Mouse (Mus musculus): ENCODE results near the gene Olfr57. TPM values are rescaled to one million over a fixed set of nuclear protein-coding genes. Genes with fewer than 3 reads are reported as not detected.
"Not testable (repeated sequence)": the region's sequence is repeated elsewhere in the genome, so short reads cannot be mapped to it uniquely, and the experiment has no call there.

The Olfr57 gene
- polyA plus RNA-seq (2012; rRNA removed): not detected in 2 replicates

- Histone ChIP-seq H3K4me1 (ENCODE audit: control insufficient read depth, insufficient read depth, insufficient read length, low read length) (no peaks in the 10 kb centered on the region), H3K36me3 (ENCODE audit: control insufficient read depth, insufficient read depth, low read length) (no peaks in the 10 kb centered on the region), H3K4me3 (ENCODE audit: low read depth, low read length) (no peak within 1 kb of the TSS), H3K27me3 (ENCODE audit: control insufficient read depth, insufficient read depth, low read length) (no peaks in the 10 kb centered on the region), H3K27ac (ENCODE audit: insufficient read depth, low read depth, low read length) (no peak within 1 kb of the TSS)
- TF ChIP-seq CTCF (IDR thresholded peaks at IDR 0.05; ENCODE audit: extremely low read depth, insufficient read length, insufficient replicate concordance, low read depth, low read length): no peak
- TF ChIP-seq POLR2A (IDR thresholded peaks at IDR 0.05; ENCODE audit: low read depth, low read length): no peak
Observed at GRCm38 (mm10) chr10:79028441-79028840, at the start of gene Olfr57. TSS of gene Olfr57 (plus strand) at chr10:79028741.

- H3K27ac ChIP-seq (ENCODE audit: insufficient read depth, low read depth, low read length): no peak within 1 kb of the TSS
Observed at GRCm38 (mm10) chr10:78980750-78981149, 47.8 kb upstream of the Olfr57 start, which contains the start of gene Olfr1352. TSS of gene Olfr1352 (plus strand) at chr10:78981050.

GRCm38 (mm10) chr10:79012172-79012571, 16.4 kb upstream of the Olfr57 start, which contains the start of gene Olfr1351:
TSS of gene Olfr1351 (plus strand) at chr10:79012472.
- Histone ChIP-seq H3K27ac (ENCODE audit: insufficient read depth, low read depth, low read length) (no peak within 1 kb of the TSS), H3K27me3 (ENCODE audit: control insufficient read depth, insufficient read depth, low read length) (no peaks in the 10 kb centered on the region), H3K4me1 (ENCODE audit: control insufficient read depth, insufficient read depth, insufficient read length, low read length) (no peaks in the 10 kb centered on the region), H3K4me3 (ENCODE audit: low read depth, low read length) (no peak within 1 kb of the TSS), H3K36me3 (ENCODE audit: control insufficient read depth, insufficient read depth, low read length) (no peaks in the 10 kb centered on the region)
- WGBS: 65% methylated on average over 1 of the region's 1 CpGs
- TF ChIP-seq CTCF (IDR thresholded peaks at IDR 0.05; ENCODE audit: extremely low read depth, insufficient read length, insufficient replicate concordance, low read depth, low read length): no peak
- no peak for TF ChIP-seq POLR2A (IDR thresholded peaks at IDR 0.05; ENCODE audit: low read depth, low read length)

More at GRCm38 (mm10) chr10:78980750-78981149, 47.8 kb upstream of the Olfr57 start, which contains the start of gene Olfr1352:
- Histone ChIP-seq H3K4me3 (ENCODE audit: low read depth, low read length) (no peak within 1 kb of the TSS), H3K36me3 (ENCODE audit: control insufficient read depth, insufficient read depth, low read length) (no peaks in the 10 kb centered on the region), H3K4me1 (ENCODE audit: control insufficient read depth, insufficient read depth, insufficient read length, low read length) (no peaks in the 10 kb centered on the region), H3K27me3 (ENCODE audit: control insufficient read depth, insufficient read depth, low read length) (no peaks in the 10 kb centered on the region)
- TF ChIP-seq CTCF (IDR thresholded peaks at IDR 0.05; ENCODE audit: extremely low read depth, insufficient read length, insufficient replicate concordance, low read depth, low read length) (no peak), POLR2A (IDR thresholded peaks at IDR 0.05; ENCODE audit: low read depth, low read length) (no peak)

GRCm38 (mm10) chr10:79042457-79042856, 13.9 kb downstream of the Olfr57 start:
- H3K36me3 ChIP-seq (ENCODE audit: control insufficient read depth, insufficient read depth, low read length); H3K4me1 ChIP-seq (ENCODE audit: control insufficient read depth, insufficient read depth, insufficient read length, low read length); H3K4me3 ChIP-seq (ENCODE audit: low read depth, low read length); H3K27me3 ChIP-seq (ENCODE audit: control insufficient read depth, insufficient read depth, low read length); H3K27ac ChIP-seq (ENCODE audit: insufficient read depth, low read depth, low read length): not testable (repeated sequence)
- WGBS: 83% methylated on average over 2 of the region's 2 CpGs

- H3K36me3 ChIP-seq (ENCODE audit: control insufficient read depth, insufficient read depth, low read length); H3K27me3 ChIP-seq (ENCODE audit: control insufficient read depth, insufficient read depth, low read length); H3K4me3 ChIP-seq (ENCODE audit: low read depth, low read length); H3K4me1 ChIP-seq (ENCODE audit: control insufficient read depth, insufficient read depth, insufficient read length, low read length); H3K27ac ChIP-seq (ENCODE audit: insufficient read depth, low read depth, low read length): not testable (repeated sequence)
- WGBS: 56% methylated on average over 3 of the region's 3 CpGs
Observed at GRCm38 (mm10) chr10:79057370-79057769, 28.8 kb downstream of the Olfr57 start.

Other genes with a start within 250 kb of the Olfr57 start
- gene Slc1a6, start 248.2 kb upstream of the Olfr57 start, polyA plus RNA-seq (2012; rRNA removed): 0.09 TPM in 1 of 2 replicates, not detected in the other
- gene Olfr1356, start 176.6 kb upstream of the Olfr57 start, polyA plus RNA-seq (2012; rRNA removed): not detected in 2 replicates
- not detected in 2 replicates for gene Olfr1355, start 153.2 kb upstream of the Olfr57 start, polyA plus RNA-seq (2012; rRNA removed)
- gene Olfr1354, start 115.6 kb upstream of the Olfr57 start, polyA plus RNA-seq (2012; rRNA removed): not detected in 2 replicates
- gene Olfr8, start 78.1 kb upstream of the Olfr57 start, polyA plus RNA-seq (2012; rRNA removed): not detected in 2 replicates
- gene Olfr1353, start 65.4 kb upstream of the Olfr57 start, polyA plus RNA-seq (2012; rRNA removed): not detected in 2 replicates
- gene Olfr1352, start 47.7 kb upstream of the Olfr57 start, polyA plus RNA-seq (2012; rRNA removed): not detected in 2 replicates
- gene Olfr1351, start 16.3 kb upstream of the Olfr57 start, polyA plus RNA-seq (2012; rRNA removed): not detected in 2 replicates
- 0.51 and 0.55 TPM in 2 replicates for gene 2610008E11Rik, start 68.9 kb downstream of the Olfr57 start, polyA plus RNA-seq (2012; rRNA removed)
- gene Vmn2r80, start 120.0 kb downstream of the Olfr57 start, polyA plus RNA-seq (2012; rRNA removed): not detected in 2 replicates
- gene Vmn2r81, start 219.0 kb downstream of the Olfr57 start, polyA plus RNA-seq (2012; rRNA removed): not detected in 2 replicates

Measured in small intestine, adult 2 months (tissue).